Mouse (Mus musculus) adrenal gland, adult 2 months (tissue): ENCODE results near the gene Ebf4. TPM values are rescaled to one million over a fixed set of nuclear protein-coding genes. Genes with fewer than 3 reads are reported as not detected.

Experiments used
- DNase-seq: peaks from one replicate; pipeline ENCODE4 v3.0.0; 2021
- long read RNA-seq: library from polyadenylated mRNA; stranded (forward); transcript quantifications from one replicate; pipeline ENCODE4 v2.0.0, GENCODE M21; 2021
- polyA plus RNA-seq: library from polyadenylated mRNA; depleted of rRNA; stranded (reverse); fragments of >200 nt; gene quantifications from 2 replicates; pipeline ENCODE4 v1.2.3, GENCODE M21; 2012; rRNA removed
- total RNA-seq, 2 experiments: library from RNA; stranded (reverse); gene quantifications; 2 replicates each; pipeline ENCODE4 v1.2.3; 2021

The Ebf4 gene
- total RNA-seq = 1 to 10 TPM; 3.3 to 3.9 TPM
- polyA plus RNA-seq = 12.1 and 15.3 TPM in 2 replicates
- long read RNA-seq, partial matches to known transcripts = 0 of 3 reads
- long read RNA-seq, other reads (novel, unspliced or antisense) = 3 of 3 reads

DNA sequence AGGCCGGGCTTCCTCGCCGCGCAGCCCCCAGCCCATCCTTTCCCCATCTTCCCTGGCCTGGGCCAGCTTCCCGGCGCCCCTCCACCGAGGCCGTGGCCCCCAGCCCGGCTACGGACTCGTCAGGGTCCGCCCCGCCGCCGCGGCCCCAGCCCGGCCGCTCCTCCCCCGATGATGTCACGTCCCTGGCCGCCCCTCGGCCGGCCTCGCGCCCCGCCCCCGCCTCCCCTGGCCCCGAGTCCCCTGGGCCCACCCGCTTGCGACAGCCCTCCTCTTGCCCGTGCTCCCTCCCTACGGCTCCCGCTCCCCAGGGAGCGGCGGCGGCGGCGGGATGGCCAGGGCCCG is at the start of gene Ebf4:
Ebf4 (plus strand) TSS at position 234 of the 342 bp plus-strand sequence.
- DNase-seq = peak; percentile 75

DNA sequence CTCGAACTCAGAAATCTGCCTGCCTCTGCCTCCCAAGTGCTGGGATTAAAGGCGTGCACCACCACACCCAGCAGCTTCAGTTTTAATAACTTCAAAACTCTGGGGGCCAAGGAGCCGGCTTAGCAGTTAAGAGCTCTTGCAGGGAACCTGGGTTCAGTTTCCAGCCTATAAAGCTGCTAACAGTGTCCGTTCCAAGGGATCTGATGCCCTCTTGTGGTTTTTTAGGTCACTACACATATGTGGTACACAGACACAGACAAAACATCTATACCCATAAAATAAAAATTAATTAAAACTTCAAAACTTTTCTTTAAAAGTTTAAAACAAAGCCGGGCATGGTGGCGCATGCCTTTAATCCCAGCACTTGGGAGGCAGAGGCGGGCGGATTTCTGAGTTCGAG is 48.1 kb upstream of the Ebf4 start:
- DNase-seq = peak; percentile 20

DNA sequence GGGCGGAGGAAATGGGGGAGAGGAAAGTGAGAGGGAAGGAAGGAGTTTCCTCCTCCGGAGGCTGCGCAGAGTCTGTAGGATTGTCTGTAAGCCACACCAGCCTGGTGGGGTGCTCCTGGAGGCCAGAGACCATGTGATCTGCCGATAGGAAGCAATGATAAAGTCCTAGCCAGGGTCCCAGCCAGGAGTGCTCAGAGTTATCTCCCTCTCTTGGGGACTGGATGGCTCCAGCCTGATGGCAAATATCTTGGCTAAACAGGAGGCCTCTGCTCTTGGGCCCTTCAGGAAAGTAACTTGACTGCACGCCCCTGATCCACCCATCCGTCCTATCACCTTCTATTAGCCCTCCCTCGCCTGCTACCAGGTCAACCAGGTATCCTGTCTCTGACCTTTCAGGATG is 46.7 kb upstream of the Ebf4 start:
- DNase-seq = no peak

DNA sequence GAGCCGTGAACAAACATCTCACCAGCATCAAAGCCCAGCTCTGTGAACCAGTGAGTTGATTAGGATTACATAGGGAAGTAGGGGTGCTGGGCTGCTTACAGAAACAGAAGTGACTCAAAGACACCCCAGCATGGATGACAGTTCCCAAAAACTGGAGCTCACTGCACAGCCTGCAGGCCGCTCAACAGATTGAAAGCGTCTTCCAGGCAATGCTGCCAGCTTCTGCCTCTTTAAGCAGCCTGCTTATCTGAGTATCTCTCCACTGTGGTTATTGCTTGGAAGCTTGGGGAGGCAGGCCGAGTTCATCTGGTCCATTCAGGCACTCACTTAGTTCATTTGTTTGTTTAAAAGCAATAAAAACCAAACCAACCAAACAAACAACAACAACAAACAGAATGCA is 38.2 kb upstream of the Ebf4 start:
- DNase-seq = no peak

DNA sequence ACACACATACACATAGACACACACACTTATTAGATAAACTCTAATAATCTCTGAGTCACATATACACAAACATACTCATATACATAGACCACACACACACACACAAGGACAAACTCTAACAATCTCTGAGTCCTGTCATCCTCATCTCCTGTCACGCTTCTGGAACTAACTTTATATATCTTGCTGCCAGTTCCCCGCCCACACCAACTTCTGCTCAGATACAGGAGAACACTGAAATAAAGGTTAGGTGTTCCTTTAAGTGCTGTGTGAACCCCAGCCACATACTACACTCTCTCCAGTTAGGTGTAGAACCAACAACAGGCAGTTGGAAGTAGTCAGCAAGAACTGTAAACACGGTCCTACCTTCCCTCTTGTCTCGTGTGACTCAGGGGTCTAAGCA is 34.1 kb upstream of the Ebf4 start:
- no peak for DNase-seq

DNA sequence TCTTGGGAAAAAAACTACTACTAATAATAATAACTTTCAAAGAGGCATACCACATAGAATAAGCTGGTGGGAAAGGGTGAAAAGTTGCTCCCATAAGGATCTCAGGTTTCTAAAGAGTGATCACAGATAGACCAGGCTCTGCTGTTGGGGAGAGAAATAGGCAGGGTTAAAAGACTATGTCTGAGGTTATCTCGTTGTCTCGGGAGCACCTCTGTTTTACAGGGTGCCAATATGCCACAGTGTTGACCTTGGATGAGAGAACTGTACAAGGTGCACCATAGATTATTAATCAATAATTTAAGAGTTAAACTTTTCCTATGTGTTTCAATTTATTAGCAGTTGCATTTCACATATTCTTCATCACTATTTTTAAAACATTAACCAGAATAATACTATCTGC is 33.1 kb upstream of the Ebf4 start:
- DNase-seq = no peak

- DNase-seq = no peak
Measured at GRCm38 (mm10) chr2:130262398-130262797, 32.6 kb upstream of the Ebf4 start.

GRCm38 (mm10) chr2:130265520-130265919 is 29.4 kb upstream of the Ebf4 start:
- no peak for DNase-seq

- no peak for DNase-seq
Measured at GRCm38 (mm10) chr2:130268074-130268473, 26.9 kb upstream of the Ebf4 start.

GRCm38 (mm10) chr2:130273732-130274131 is 21.2 kb upstream of the Ebf4 start:
- no peak for DNase-seq

- DNase-seq = peak; percentile 99
Measured at GRCm38 (mm10) chr2:130274149-130274861, 20.7 kb upstream of the Ebf4 start, which contains the start of gene Nop56. Nop56 (plus strand) TSS chr2:130274430.

DNA sequence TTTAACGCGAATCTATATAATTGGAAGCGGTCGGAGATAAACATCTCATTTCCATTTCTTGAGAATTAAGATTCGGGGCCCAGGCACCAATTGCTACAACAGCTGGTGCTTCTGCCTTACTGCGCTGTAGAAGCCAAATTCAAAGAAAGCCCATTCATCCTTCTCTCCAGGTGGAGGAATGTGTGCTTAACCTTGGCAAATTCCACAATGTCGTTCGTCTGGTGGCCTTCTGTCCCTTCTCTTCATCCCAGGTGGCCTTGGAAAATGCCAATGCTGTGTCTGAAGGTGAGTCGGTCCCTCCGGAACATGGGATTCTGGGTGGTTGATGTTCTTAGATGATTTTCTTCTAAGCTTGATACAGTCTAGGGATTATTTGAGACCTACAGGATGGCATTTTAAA is 20.1 kb upstream of the Ebf4 start:
- DNase-seq = peak; percentile 16

- peak; percentile 58 for DNase-seq
Measured at GRCm38 (mm10) chr2:130275649-130276048, 19.3 kb upstream of the Ebf4 start.

- no peak for DNase-seq
Measured at GRCm38 (mm10) chr2:130279600-130280091, 15.3 kb upstream of the Ebf4 start.

DNA sequence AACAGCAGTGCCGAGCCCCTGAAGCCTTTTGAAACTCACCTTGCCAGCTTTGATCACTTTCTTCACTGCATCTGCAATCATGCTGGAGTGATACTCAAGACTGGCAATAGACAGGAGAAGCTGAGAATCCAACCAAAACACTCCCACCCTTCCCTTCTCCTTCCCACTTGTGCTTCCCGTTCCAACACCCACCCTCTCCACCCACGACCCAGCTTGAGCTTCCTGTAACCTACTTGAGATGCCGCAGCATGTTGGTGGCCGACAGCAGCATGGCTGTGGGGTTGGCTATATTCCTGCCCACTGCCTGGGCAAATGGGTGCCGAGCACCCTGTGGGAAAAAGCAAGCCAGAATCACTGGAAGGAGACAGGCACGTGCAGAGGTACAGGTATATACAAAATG is 14.7 kb upstream of the Ebf4 start:
- no peak for DNase-seq

DNA sequence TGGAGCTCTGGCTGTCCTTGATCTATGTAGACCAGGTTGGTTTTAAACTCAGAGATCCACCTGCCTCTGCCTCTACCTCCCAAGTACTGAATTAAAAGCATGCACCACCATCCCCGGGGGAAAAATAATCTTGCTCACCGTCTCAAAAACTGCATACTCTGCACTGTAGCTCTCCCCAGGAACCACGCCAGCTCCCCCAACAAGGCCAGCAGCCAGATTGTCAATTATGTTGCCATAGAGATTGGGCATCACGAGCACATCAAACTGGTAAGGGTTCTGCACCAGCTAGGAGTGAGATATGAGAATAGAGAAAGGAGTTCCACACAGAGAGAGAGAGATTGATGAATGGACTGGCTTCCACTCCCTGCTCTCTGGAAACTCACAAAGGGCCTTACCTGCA is 14.2 kb upstream of the Ebf4 start:
- no peak for DNase-seq

DNA sequence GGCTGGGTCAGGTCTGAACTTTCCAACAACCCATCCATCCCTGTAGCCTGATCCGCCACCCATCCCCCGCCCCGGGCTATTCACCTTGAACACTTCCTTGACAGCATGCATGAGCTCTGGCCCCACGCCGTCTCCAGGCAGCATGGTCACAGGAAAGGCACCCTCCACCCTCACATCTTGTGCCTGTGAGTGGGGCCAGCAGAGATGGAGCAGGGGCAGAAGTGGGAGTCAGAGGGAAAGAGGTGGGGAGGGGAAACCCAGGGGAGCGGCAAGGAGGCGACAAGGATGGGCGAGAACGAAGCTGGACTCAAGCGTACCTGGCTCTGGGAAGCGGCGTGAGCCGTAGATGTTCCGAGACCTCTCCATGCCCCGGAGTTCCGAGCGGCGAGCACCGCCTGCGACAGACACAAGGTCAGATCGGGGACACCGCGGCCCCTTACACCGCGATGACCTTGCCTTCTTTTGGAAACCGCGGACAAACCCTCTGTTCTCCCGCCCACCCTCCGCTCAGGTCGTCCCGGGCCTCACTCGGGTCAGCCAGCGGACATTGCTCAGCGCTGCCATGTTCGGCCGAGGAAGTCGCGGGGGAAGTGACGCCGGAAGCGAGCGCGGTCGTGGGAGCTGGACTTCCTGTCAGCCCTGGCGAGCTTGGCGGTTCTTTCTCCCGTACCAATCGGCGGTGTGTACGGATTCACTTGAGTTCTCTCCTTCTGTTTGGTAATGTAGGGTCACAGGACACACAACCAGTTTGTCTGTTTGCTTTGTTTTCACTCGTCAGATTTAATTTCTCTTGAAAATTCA is 10.9 kb upstream of the Ebf4 start, which contains the start of gene Idh3b:
Idh3b (minus strand) TSS at position 694 of the 801 bp plus-strand sequence.
- peak; percentile 94 for DNase-seq

DNA sequence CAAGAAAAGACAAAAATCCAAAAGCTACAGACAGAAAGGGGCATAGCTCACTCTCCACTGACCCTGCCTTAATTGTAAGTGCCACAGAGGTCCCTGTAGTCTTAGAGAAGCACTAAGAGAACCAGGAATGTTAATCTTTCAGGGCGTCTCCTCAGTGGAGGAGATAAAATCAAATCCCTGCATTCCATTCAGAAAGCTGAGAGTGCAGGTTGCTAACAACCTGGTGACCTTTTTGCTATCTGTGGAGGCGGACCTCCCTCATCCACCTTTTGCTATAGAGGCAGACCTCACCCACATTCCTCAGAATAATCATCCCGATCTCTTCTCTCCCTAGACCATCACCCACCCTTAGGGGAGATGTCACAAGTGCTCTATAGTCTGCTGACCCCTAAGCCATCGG is 5.9 kb upstream of the Ebf4 start:
- DNase-seq = no peak

- DNase-seq = peak; percentile 72
Measured at GRCm38 (mm10) chr2:130291434-130291833, 3.5 kb upstream of the Ebf4 start.

DNA sequence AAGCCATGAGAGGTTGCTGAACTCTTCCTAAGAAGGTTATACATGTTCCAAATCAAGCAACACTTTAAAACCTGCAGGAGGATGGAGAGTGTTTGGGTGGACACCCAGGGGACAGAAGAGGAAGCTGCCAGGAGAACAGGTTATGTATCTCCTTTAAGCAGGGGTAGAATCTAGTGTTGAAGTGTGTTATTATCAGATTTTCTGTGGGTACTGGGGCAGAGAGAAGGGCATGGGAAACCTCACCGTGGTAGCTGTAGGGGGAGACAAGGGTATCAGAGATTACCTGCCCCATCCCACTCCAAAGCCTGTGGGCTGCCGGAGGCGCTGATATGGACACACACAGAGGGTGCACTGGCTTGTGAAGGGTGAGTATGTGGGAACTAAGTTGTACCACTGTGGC is 2.0 kb upstream of the Ebf4 start:
- no peak for DNase-seq

GRCm38 (mm10) chr2:130293486-130293885 is 1.5 kb upstream of the Ebf4 start:
- DNase-seq = no peak

GRCm38 (mm10) chr2:130294218-130294935 is 592 bp upstream of the Ebf4 start:
- DNase-seq = peak; percentile 29
